Mouse (Mus musculus): ENCODE measurements around the gene Sema3f.

DNA sequence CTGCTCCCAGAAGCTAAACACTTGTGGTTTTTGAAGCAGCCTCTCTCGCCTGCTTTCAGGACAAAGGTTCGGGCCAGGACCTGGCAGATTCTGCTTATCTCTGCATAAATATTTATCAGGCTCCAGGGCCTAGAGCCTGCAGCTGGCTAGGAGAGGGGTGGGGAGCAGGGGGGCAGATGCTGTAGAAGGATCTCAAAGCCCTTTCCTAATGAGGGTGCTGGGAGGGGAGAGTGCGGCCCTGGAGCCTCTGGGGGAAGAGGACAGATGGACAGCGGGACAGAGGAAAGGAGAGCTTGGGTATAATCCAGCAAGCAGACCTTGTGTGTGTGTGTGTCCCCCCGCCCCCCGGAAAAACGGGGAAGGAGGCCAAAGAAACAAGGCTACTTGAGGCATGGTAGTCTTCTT, 24.3 kb upstream of the Sema3f start:
- TF ChIP-seq CTCF (IDR thresholded peaks at IDR 0.05; ENCODE audit: borderline replicate concordance, insufficient read depth, low read length): no peak
- no peak for TF ChIP-seq POLR2A (IDR thresholded peaks at IDR 0.05; ENCODE audit: low read depth, low read length)
